Mouse (Mus musculus) liver, postnatal 0 days (tissue): ENCODE results near the gene Sox11. TPM values are rescaled to one million over a fixed set of nuclear protein-coding genes. Genes with fewer than 3 reads are reported as not detected.

Source experiments
- ATAC-seq: fragments of 200-750 bp; cut with Nextera tagmentation; 2 replicates; pipeline ENCODE4 v1.8.0; 2017; ENCODE audit warnings: mild to moderate bottlenecking, moderate library complexity
- DNase-seq: peaks from one replicate; pipeline ENCODE4 v3.0.0-alpha.2; 2016
- H3K27ac ChIP-seq: fragments of 300-500 bp; sonication (generic); 2 replicates; pipeline ENCODE4 v1.5.1; 2014; ENCODE audit warnings: antibody characterized with exemption, moderate library complexity, mild to moderate bottlenecking, low read depth
- H3K27me3 ChIP-seq: fragments of 300-500 bp; sonication (generic); 2 replicates; pipeline ENCODE4 v1.6.1; 2014; ENCODE audit warnings: low read length, control low read depth, mixed read lengths; ENCODE audit not compliant: insufficient read depth
- H3K36me3 ChIP-seq: fragments of 300-500 bp; sonication (generic); replicated peaks from 2 replicates; pipeline ENCODE4 v1.6.1; 2014; ENCODE audit warnings: mild to moderate bottlenecking, control low read depth, low read length, moderate library complexity, mixed read lengths; ENCODE audit not compliant: insufficient read depth
- H3K4me1 ChIP-seq: fragments of 300-500 bp; sonication (generic); 2 replicates; pipeline ENCODE4 v1.6.1; 2014; ENCODE audit warnings: antibody characterized with exemption, mild to moderate bottlenecking, control low read depth; ENCODE audit not compliant: insufficient read depth
- H3K4me2 ChIP-seq: fragments of 300-500 bp; sonication (generic); 2 replicates; pipeline ENCODE4 v1.6.1; 2014; ENCODE audit warnings: low read depth, mild to moderate bottlenecking, low read length, moderate library complexity, mixed read lengths
- H3K4me3 ChIP-seq: fragments of 300-500 bp; sonication (generic); 2 replicates; pipeline ENCODE4 v1.5.1; 2014; ENCODE audit warnings: low read depth, low read length
- H3K9ac ChIP-seq: fragments of 300-500 bp; sonication (generic); replicated peaks from 2 replicates; pipeline ENCODE4 v1.6.1; 2014; ENCODE audit warnings: mild to moderate bottlenecking, moderate library complexity
- H3K9me3 ChIP-seq: fragments of 300-500 bp; sonication (generic); 2 replicates; pipeline ENCODE4 v1.6.1; 2016; ENCODE audit warnings: mild to moderate bottlenecking, control low read depth, low read length, mixed read lengths
- CTCF ChIP-seq: sonication (generic); IDR thresholded peaks from 2 replicates; pipeline ENCODE4 v1.5.1; 2016; ENCODE audit warnings: antibody characterized with exemption, low read depth
- EP300 ChIP-seq: IDR thresholded peaks from 2 replicates; pipeline ENCODE4 v1.6.1; 2016; ENCODE audit warnings: antibody characterized with exemption, low read depth, mild to moderate bottlenecking
- WGBS: fragments of 180-500 bp; shearing (Covaris S2); extraction: QIAGEN DNeasy Blood & Tissue Kit; methylation state at CpG from one replicate; pipeline ENCODE4 v1.1.7; 2014; ENCODE audit not compliant: insufficient replicate concordance; 5-methylcytosine and 5-hydroxymethylcytosine counted together
- polyA plus RNA-seq: library from polyadenylated mRNA; unstranded; fragments of >200 nt; fragmentation: Nextera tagmentation; extraction: Ambion mirVana; gene quantifications from 2 replicates; pipeline ENCODE4 v1.2.1, GENCODE M21; 2015

Sox11 gene
- polyA plus RNA-seq, 1 experiment from 2014 or later, result 0.48 TPM

DNA sequence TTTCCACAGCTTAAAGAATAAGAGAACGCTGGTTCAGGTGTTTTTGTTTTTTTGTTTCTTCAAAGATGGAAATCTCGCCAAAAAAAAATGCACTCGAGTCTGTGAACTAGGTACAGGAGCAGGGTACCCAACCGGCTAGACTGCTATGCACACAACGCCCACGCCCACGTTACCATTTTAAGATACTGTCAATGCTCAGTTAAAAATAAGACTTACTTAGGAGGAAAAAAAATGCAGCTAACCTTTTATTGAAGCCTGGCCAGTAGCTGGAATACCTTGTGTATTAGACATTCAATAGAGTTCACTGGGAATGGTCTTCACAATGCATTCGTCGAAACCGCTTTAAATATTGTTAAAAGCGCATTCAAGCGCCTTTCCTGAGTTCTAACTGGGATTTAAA, 4.3 kb downstream of the Sox11 start:
- Histone ChIP-seq H3K9ac (no peak overlapping the region), H3K27ac (no peak overlapping the region), H3K4me1 (peaks cover 8% of the 10 kb centered on the region; the same call in 1 of the 2 replicates), H3K4me3 (no peak overlapping the region), H3K9me3 (no peaks in the 10 kb centered on the region), H3K4me2 (peak overlapping the region; percentile 71), H3K27me3 (peaks cover 56% of the 10 kb centered on the region), H3K36me3 (no peaks in the 10 kb centered on the region)
- 22% methylated on average over 12 of the region's 12 CpGs for WGBS
- no peak for ATAC-seq
- TF ChIP-seq CTCF (no peak), EP300 (no peak)
- DNase-seq, result no peak

GRCm38 (mm10) chr12:27337482-27337881, 4.9 kb downstream of the Sox11 start:
- 76% methylated on average over 1 of the region's 1 CpGs for WGBS
- 0 out of 2 replicates have a peak, but pooled peaks cover 4% of the 10 kb centered on the region for H3K4me1 ChIP-seq
- H3K4me2 ChIP-seq, result no peak overlapping the region
- DNase-seq (no peak), ATAC-seq (no peak)
- H3K27me3 ChIP-seq, result peaks cover 50% of the 10 kb centered on the region
- no peak for TF ChIP-seq CTCF
- TF ChIP-seq EP300, result no peak
- H3K9ac ChIP-seq, result no peak overlapping the region
- no peaks in the 10 kb centered on the region for H3K9me3 ChIP-seq
- H3K27ac ChIP-seq, result no peak overlapping the region
- H3K4me3 ChIP-seq, result no peak overlapping the region
- H3K36me3 ChIP-seq, result no peaks in the 10 kb centered on the region

DNA sequence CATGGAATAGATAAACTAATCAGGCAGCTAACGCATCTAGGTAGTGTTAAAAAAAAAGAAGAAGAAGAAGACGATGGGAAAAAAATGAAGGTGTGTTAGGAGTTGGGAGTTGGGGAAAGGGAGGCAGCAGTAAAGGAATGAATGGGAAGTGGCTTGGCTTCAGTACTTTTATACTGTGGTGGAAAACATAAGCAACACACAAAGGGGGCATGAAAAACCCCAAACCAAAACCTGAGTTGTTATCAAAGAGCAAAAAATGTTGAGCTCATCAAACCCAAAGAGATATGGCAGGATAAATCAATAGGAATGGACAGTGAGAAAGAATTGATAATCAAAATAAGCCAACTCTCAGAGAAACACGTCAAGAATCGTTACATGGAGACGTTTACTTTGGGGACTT, 5.6 kb downstream of the Sox11 start:
- Histone ChIP-seq H3K4me3 (no peak overlapping the region), H3K9me3 (no peaks in the 10 kb centered on the region), H3K9ac (no peak overlapping the region), H3K4me1 (0 out of 2 replicates have a peak, but pooled peaks cover 4% of the 10 kb centered on the region), H3K27ac (no peak overlapping the region), H3K27me3 (peaks cover 43% of the 10 kb centered on the region), H3K36me3 (no peaks in the 10 kb centered on the region), H3K4me2 (no peak overlapping the region)
- WGBS, result 69% methylated on average over 5 of the region's 5 CpGs
- no peak for TF ChIP-seq EP300
- no peak for TF ChIP-seq CTCF
- DNase-seq (no peak), ATAC-seq (no peak)

- no peak for DNase-seq
- no peak overlapping the region for H3K27ac ChIP-seq
- no peak overlapping the region for H3K9ac ChIP-seq
- TF ChIP-seq EP300 (no peak), CTCF (no peak)
- no peaks in the 10 kb centered on the region for H3K9me3 ChIP-seq
- no peak overlapping the region for H3K4me3 ChIP-seq
- WGBS, result 60% methylated on average over 7 of the region's 7 CpGs
- no peak for ATAC-seq
- H3K36me3 ChIP-seq, result no peaks in the 10 kb centered on the region
- peaks cover 38% of the 10 kb centered on the region for H3K27me3 ChIP-seq
- H3K4me1 ChIP-seq, result 0 out of 2 replicates have a peak, but pooled peaks cover 4% of the 10 kb centered on the region
- no peak overlapping the region for H3K4me2 ChIP-seq
Measured at GRCm38 (mm10) chr12:27336336-27336735, 6.0 kb downstream of the Sox11 start.

DNA sequence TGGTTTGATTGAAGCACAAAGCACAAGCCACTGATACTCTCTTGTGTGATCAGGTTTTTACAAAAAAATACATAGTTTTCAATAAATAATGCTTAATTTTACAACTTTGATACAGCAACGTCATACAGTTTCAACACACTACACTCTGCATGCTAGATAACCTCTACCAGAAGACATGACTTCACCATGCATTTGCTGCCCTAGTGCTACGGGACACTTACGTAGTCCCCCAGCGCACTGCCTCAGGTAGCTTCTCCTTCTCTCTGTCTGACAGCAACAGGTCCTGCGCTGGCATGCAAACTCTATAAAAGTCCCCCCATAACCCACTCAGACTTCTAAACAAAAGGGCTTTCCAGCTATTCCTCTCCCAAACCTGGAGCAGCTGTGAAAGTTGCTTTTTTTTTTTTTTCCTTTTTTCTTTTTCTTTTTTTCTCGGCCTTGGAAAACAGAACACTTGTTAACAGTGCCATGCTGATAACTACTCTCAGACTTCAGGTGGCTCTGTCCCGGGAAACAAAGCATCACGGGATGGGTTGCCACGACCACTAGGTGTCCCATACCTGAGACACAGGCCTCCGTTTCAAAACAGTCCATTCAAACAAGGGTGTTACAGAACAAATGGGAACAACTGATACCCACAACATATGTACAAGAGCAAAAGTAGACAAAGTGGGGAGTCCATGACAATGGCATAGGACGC, 6.9 kb downstream of the Sox11 start:
- Histone ChIP-seq H3K36me3 (no peaks in the 10 kb centered on the region), H3K27me3 (peaks cover 30% of the 10 kb centered on the region), H3K4me2 (no peak overlapping the region), H3K4me3 (no peak overlapping the region), H3K27ac (no peak overlapping the region), H3K9me3 (no peaks in the 10 kb centered on the region), H3K4me1 (0 out of 2 replicates have a peak, but pooled peaks cover 4% of the 10 kb centered on the region), H3K9ac (no peak overlapping the region)
- DNase-seq (no peak), ATAC-seq (no peak)
- 70% methylated on average over 11 of the region's 11 CpGs for whole genome bisulfite sequencing
- no peak for TF ChIP-seq CTCF
- TF ChIP-seq EP300, result no peak

- Histone ChIP-seq H3K4me1 (0 out of 2 replicates have a peak, but pooled peaks cover under 1% of the 10 kb centered on the region), H3K4me3 (no peak overlapping the region), H3K27me3 (peaks cover 13% of the 10 kb centered on the region), H3K9me3 (no peaks in the 10 kb centered on the region), H3K36me3 (no peaks in the 10 kb centered on the region), H3K4me2 (no peak overlapping the region), H3K9ac (no peak overlapping the region), H3K27ac (no peak overlapping the region)
- TF ChIP-seq EP300, result no peak
- TF ChIP-seq CTCF, result no peak
- DNase-seq, result no peak
- ATAC-seq, result no peak
- WGBS, result 75% methylated on average over 3 of the region's 3 CpGs
Measured at GRCm38 (mm10) chr12:27333590-27333989, 8.8 kb downstream of the Sox11 start.
